Mouse (Mus musculus) midbrain, postnatal 0 days (tissue): Measurements from ENCODE around the gene Unc5c. TPM values are rescaled to one million over a fixed set of nuclear protein-coding genes. Genes with fewer than 3 reads are reported as not detected.

Experiments
- ATAC-seq: fragments of 200-750 bp; cut with Nextera tagmentation; 2 replicates; pipeline ENCODE4 v1.8.0; 2017; ENCODE audit warnings: moderate number of reproducible peaks, mild to moderate bottlenecking, moderate TSS enrichment, moderate library complexity; ENCODE audit not compliant: low FRiP score
- DNase-seq: peaks from one replicate; pipeline ENCODE4 v3.0.0-alpha.2; 2015; ENCODE audit warnings: low spot score
- H3K27ac ChIP-seq: fragments of 300-500 bp; sonication (generic); 2 replicates; pipeline ENCODE4 v1.5.1; 2014; ENCODE audit warnings: low read depth, mild to moderate bottlenecking, low read length, mixed read lengths
- H3K27me3 ChIP-seq: fragments of 300-500 bp; sonication (generic); 2 replicates; pipeline ENCODE4 v1.6.1; 2014; ENCODE audit warnings: low read length, control low read depth, mixed read lengths; ENCODE audit not compliant: insufficient read depth
- H3K36me3 ChIP-seq: fragments of 300-500 bp; sonication (generic); 2 replicates; pipeline ENCODE4 v1.6.1; 2014; ENCODE audit warnings: low read length, control low read depth, mixed read lengths; ENCODE audit not compliant: insufficient read depth
- H3K4me1 ChIP-seq: fragments of 300-500 bp; sonication (generic); 2 replicates; pipeline ENCODE4 v1.6.1; 2014; ENCODE audit warnings: mild to moderate bottlenecking, control low read depth, antibody characterized with exemption, low read length, mixed read lengths; ENCODE audit not compliant: insufficient read depth
- H3K4me2 ChIP-seq: fragments of 300-500 bp; sonication (generic); 2 replicates; pipeline ENCODE4 v1.6.1; 2014; ENCODE audit warnings: low read depth, mild to moderate bottlenecking, low read length, mixed read lengths; ENCODE audit not compliant: poor library complexity, severe bottlenecking
- H3K4me3 ChIP-seq: fragments of 300-500 bp; sonication (generic); 2 replicates; pipeline ENCODE4 v1.5.1; 2014; ENCODE audit warnings: low read depth, mild to moderate bottlenecking, low read length, moderate library complexity
- H3K9ac ChIP-seq: fragments of 300-500 bp; sonication (generic); replicated peaks from 2 replicates; pipeline ENCODE4 v1.6.1; 2014; ENCODE audit warnings: mild to moderate bottlenecking, low read length, moderate library complexity, mixed read lengths; ENCODE audit not compliant: poor library complexity, severe bottlenecking
- H3K9me3 ChIP-seq: fragments of 300-500 bp; sonication (generic); 2 replicates; pipeline ENCODE4 v1.6.1; 2016; ENCODE audit warnings: low read length, control low read depth
- CTCF ChIP-seq: IDR thresholded peaks from 2 replicates; pipeline ENCODE4 v1.5.1; 2016; ENCODE audit warnings: antibody characterized with exemption, mild to moderate bottlenecking
- WGBS: fragments of 180-500 bp; shearing (Covaris S2); extraction: QIAGEN DNeasy Blood & Tissue Kit; methylation state at CpG from one replicate; pipeline ENCODE4 v1.1.7; 2014; 5-methylcytosine and 5-hydroxymethylcytosine counted together
- polyA plus RNA-seq: library from polyadenylated mRNA; unstranded; fragments of >200 nt; fragmentation: Nextera tagmentation; extraction: Ambion mirVana; gene quantifications from 2 replicates; pipeline ENCODE4 v1.2.1, GENCODE M21; 2015
- total RNA-seq: library from RNA; depleted of rRNA; stranded (reverse); fragments of >200 nt; gene quantifications from 2 replicates; pipeline ENCODE4 v1.2.3, GENCODE M21; 2014

The Unc5c gene
- total and polyA plus RNA-seq, 2 experiments from 2014 or later, result 10.4 to 44.4 TPM

GRCm38 (mm10) chr3:141849206-141849605 lies 384.2 kb downstream of the Unc5c start:
- DNase-seq (no peak), ATAC-seq (no peak)
- TF ChIP-seq CTCF, result no peak
- Histone ChIP-seq H3K9me3 (no peaks in the 10 kb centered on the region), H3K4me3 (no peak overlapping the region), H3K4me2 (no peak overlapping the region), H3K9ac (no peak overlapping the region), H3K4me1 (no peaks in the 10 kb centered on the region), H3K27ac (no peak overlapping the region), H3K27me3 (no peaks in the 10 kb centered on the region), H3K36me3 (no peaks in the 10 kb centered on the region)
- 36% methylated on average over 1 of the region's 1 CpGs for WGBS

- Histone ChIP-seq H3K9ac (no peak overlapping the region), H3K4me1 (no peaks in the 10 kb centered on the region), H3K36me3 (no peaks in the 10 kb centered on the region), H3K27me3 (no peaks in the 10 kb centered on the region), H3K9me3 (no peaks in the 10 kb centered on the region), H3K27ac (no peak overlapping the region), H3K4me3 (no peak overlapping the region), H3K4me2 (no peak overlapping the region)
- 71% methylated on average over 7 of the region's 7 CpGs for WGBS
- no peak for DNase-seq
- TF ChIP-seq CTCF, result no peak
- no peak for ATAC-seq
These were observed 385.1 kb downstream of the Unc5c start for GRCm38 (mm10) chr3:141850141-141850540.

GRCm38 (mm10) chr3:141854339-141854738 lies 389.3 kb downstream of the Unc5c start:
- no peak for TF ChIP-seq CTCF
- no peaks in the 10 kb centered on the region for H3K9me3 ChIP-seq
- no peak for DNase-seq
- H3K36me3 ChIP-seq, result no peaks in the 10 kb centered on the region
- no peaks in the 10 kb centered on the region for H3K27me3 ChIP-seq
- H3K4me3 ChIP-seq, result no peak overlapping the region
- H3K4me1 ChIP-seq, result no peaks in the 10 kb centered on the region
- H3K9ac ChIP-seq, result no peak overlapping the region
- H3K27ac ChIP-seq, result no peak overlapping the region
- ATAC-seq, result no peak
- H3K4me2 ChIP-seq, result no peak overlapping the region
- WGBS, result 86% methylated on average over 4 of the region's 4 CpGs

- DNase-seq, result no peak
- H3K36me3 ChIP-seq, result no peaks in the 10 kb centered on the region
- no peak overlapping the region for H3K4me3 ChIP-seq
- no peak overlapping the region for H3K4me2 ChIP-seq
- no peak overlapping the region for H3K27ac ChIP-seq
- no peak overlapping the region for H3K9ac ChIP-seq
- no peaks in the 10 kb centered on the region for H3K27me3 ChIP-seq
- ATAC-seq, result no peak
- TF ChIP-seq CTCF, result no peak
- no peaks in the 10 kb centered on the region for H3K4me1 ChIP-seq
- WGBS, result 94% methylated on average over 8 of the region's 8 CpGs
- no peaks in the 10 kb centered on the region for H3K9me3 ChIP-seq
These were observed 392.1 kb downstream of the Unc5c start for GRCm38 (mm10) chr3:141857123-141857522.

GRCm38 (mm10) chr3:141862816-141863461 lies 397.9 kb downstream of the Unc5c start:
- DNase-seq, result peak; percentile 80
- H3K9me3 ChIP-seq, result no peaks in the 10 kb centered on the region
- H3K27ac ChIP-seq, result no peak overlapping the region
- peak overlapping the region; percentile 19 for H3K4me2 ChIP-seq
- H3K9ac ChIP-seq, result no peak overlapping the region
- no peaks in the 10 kb centered on the region for H3K36me3 ChIP-seq
- ATAC-seq, result peak; percentile 81
- peak; percentile 95 for TF ChIP-seq CTCF
- H3K4me1 ChIP-seq, result no peaks in the 10 kb centered on the region
- WGBS, result 22% methylated on average over 13 of the region's 13 CpGs
- no peaks in the 10 kb centered on the region for H3K27me3 ChIP-seq
- H3K4me3 ChIP-seq, result no peak overlapping the region

- Histone ChIP-seq H3K27me3 (no peaks in the 10 kb centered on the region), H3K4me3 (no peak overlapping the region), H3K4me1 (no peaks in the 10 kb centered on the region), H3K9ac (no peak overlapping the region), H3K9me3 (no peaks in the 10 kb centered on the region), H3K27ac (no peak overlapping the region), H3K4me2 (no peak overlapping the region), H3K36me3 (no peaks in the 10 kb centered on the region)
- no peak for TF ChIP-seq CTCF
- DNase-seq, result no peak
- ATAC-seq, result no peak
- 81% methylated on average over 3 of the region's 3 CpGs for WGBS
These were observed 406.8 kb downstream of the Unc5c start for GRCm38 (mm10) chr3:141871805-141872204.
